21 mouse cellular contexts compared by ENCODE assay signal in the genomic region with DNA sequence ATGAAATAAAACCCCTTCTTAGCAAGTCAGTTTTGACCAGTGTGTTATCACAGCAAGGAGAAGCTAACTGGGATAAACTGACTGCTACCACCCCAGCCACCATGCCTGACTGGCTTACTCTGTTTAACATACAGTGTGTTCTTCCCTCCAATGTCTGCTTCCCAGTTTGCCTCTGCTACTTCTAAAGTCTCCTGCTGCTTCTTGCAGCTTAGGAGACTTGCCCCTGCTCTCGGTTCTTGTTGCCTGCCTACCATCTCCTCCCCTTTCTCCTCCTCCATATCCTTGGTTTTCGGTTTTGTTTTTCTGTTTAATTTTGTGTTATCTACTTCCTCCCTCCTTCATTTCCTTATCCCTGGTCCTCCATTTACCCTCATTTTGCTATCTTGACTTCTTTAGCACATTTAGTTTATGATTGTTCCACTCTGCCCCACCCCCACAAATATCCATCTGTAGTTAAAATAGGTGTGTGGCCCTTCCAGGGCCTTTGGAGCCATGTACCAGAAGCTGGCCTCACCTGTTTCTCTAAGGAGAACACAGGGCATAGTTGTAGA.
DNase-seq lines count a peak whose midpoint lies in the region; ATAC-seq and TF ChIP-seq lines count a peak whose summit lies in the region.
"Had no signal": no experiment of that assay in that cellular context is flagged by ENCODE, and none has a peak within 500 bp of the region (broad histone marks: within the 10 kb centered on the region; RNA-seq: fewer than 3 reads in every experiment).

No protein-coding gene starts in this region.

- no peak for TF ChIP-seq POLR2A in heart, adult 2 months (IDR thresholded peaks at IDR 0.05; ENCODE audit: insufficient read depth, low read depth, low read length)

- H3K27me3 ChIP-seq in heart, adult 2 months (ENCODE audit: control insufficient read depth, insufficient read depth, low read length): no peaks in the 10 kb centered on the region
- H3K27me3 ChIP-seq in kidney, postnatal 0 days (ENCODE audit: insufficient read depth, low read length): no peaks in the 10 kb centered on the region
- H3K27me3 ChIP-seq in kidney, embryonic 14.5 days (ENCODE audit: control insufficient read depth, insufficient read depth, low read length): no peaks in the 10 kb centered on the region
- no peaks in the 10 kb centered on the region for H3K27me3 ChIP-seq in heart, embryonic 15.5 days
- H3K27me3 ChIP-seq: forebrain, embryonic 13.5 days; limb, embryonic 15.5 days; stomach, embryonic 15.5 days had no signal

- TF ChIP-seq EP300 in heart, adult 2 months (IDR thresholded peaks at IDR 0.05; ENCODE audit: insufficient read depth, low read depth, low read length): no peak

- H3K4me2 ChIP-seq in kidney, postnatal 0 days (ENCODE audit: low read length): no peak overlapping the region
- no peak overlapping the region for H3K4me2 ChIP-seq in kidney, embryonic 14.5 days (replicated peaks; ENCODE audit: low read depth, low read length)
- H3K4me2 ChIP-seq in heart, embryonic 15.5 days: no peak overlapping the region
- H3K4me2 ChIP-seq: forebrain, embryonic 13.5 days; limb, embryonic 15.5 days; stomach, embryonic 15.5 days had no signal

- H3K36me3 ChIP-seq in heart, adult 2 months (ENCODE audit: control insufficient read depth, insufficient read depth, low read length): no peaks in the 10 kb centered on the region; the same call in 1 of the 2 replicates
- no peaks in the 10 kb centered on the region for H3K36me3 ChIP-seq in kidney, postnatal 0 days (ENCODE audit: insufficient read depth, low read length)
- no peaks in the 10 kb centered on the region for H3K36me3 ChIP-seq in kidney, embryonic 14.5 days (ENCODE audit: control insufficient read depth, insufficient read depth, low read length)
- H3K36me3 ChIP-seq in heart, embryonic 15.5 days: no peaks in the 10 kb centered on the region
- H3K36me3 ChIP-seq: limb, embryonic 15.5 days; midbrain, embryonic 10.5 days; stomach, embryonic 15.5 days had no signal

- ATAC-seq in kidney, postnatal 0 days (replicated peaks; ENCODE audit: low FRiP score, low read depth): no peak
- ATAC-seq in kidney, embryonic 14.5 days (ENCODE audit: low FRiP score, low TSS enrichment): no peak
- 0 out of 2 replicates have a peak, but pooled peaks have one; percentile 12 for ATAC-seq in heart, embryonic 15.5 days (replicated peaks; ENCODE audit: insufficient number of reproducible peaks, insufficient read depth, low FRiP score, low read depth)
- ATAC-seq in megakaryocyte-erythroid progenitor cell, adult 5-6 weeks (replicated peaks; ENCODE audit: low FRiP score, low TSS enrichment, poor library complexity, severe bottlenecking): 0 out of 2 replicates have a peak, but pooled peaks have one; percentile 42
- ATAC-seq in inflammation-experienced regulatory T-cells, adult 6 months: no peak
- ATAC-seq: forebrain, embryonic 13.5 days; liver, postnatal 0 days had no signal

- 65% methylated on average over 2 of the region's 2 CpGs for WGBS in heart, adult 2 months
- 41% methylated on average over 2 of the region's 2 CpGs for WGBS in kidney, postnatal 0 days
- WGBS in kidney, embryonic 14.5 days: 40% methylated on average over 2 of the region's 2 CpGs
- WGBS in heart, embryonic 15.5 days: 49% methylated on average over 2 of the region's 2 CpGs

- intact Hi-C loops in heart, adult 2 months (cut with DNase I): loop anchor here (2.0 kb wide), 1 partner anchor 38 kb away; no protein-coding TSS in a partner anchor
- intact Hi-C loops in heart, postnatal 14 days (cut with DNase I): no loop called here

- peaks cover 26% of the 10 kb centered on the region for H3K4me1 ChIP-seq in heart, adult 2 months (ENCODE audit: control insufficient read depth, insufficient read depth, low read length)
- peaks cover 8% of the 10 kb centered on the region; the same call in 1 of the 2 replicates for H3K4me1 ChIP-seq in kidney, postnatal 0 days (replicated peaks; ENCODE audit: insufficient read depth, low read length)
- H3K4me1 ChIP-seq in kidney, embryonic 14.5 days (ENCODE audit: control insufficient read depth, insufficient read depth, low read length): peaks cover 14% of the 10 kb centered on the region; the same call in 1 of the 2 replicates
- peaks cover 12% of the 10 kb centered on the region for H3K4me1 ChIP-seq in heart, embryonic 15.5 days (replicated peaks)

- DNase-seq in heart, adult 2 months: peak in 1 of 2 experiments; percentile 13
- no peak for DNase-seq in heart, postnatal 14 days
- DNase-seq in kidney, postnatal 0 days (ENCODE audit: low spot score): no peak
- DNase-seq in lung, adult 18-20 months: no peak
- DNase-seq: adrenal gland, adult 2 months; cerebellum, adult 8-10 months; gastrocnemius, postnatal 14 days; kidney, postnatal 10 days; layer of hippocampus, postnatal 36 days; liver, postnatal 0 days; right cerebral cortex, postnatal 25 days had no signal

- H3K9ac ChIP-seq in heart, adult 2 months (ENCODE audit: low read depth, low read length): no peak overlapping the region
- no peak overlapping the region for H3K9ac ChIP-seq in kidney, postnatal 0 days (ENCODE audit: low read depth, low read length)
- H3K9ac ChIP-seq in kidney, embryonic 14.5 days (ENCODE audit: low read depth, low read length): no peak overlapping the region
- no peak overlapping the region for H3K9ac ChIP-seq in heart, embryonic 15.5 days
- H3K9ac ChIP-seq: forebrain, embryonic 13.5 days; limb, embryonic 15.5 days; liver, postnatal 0 days; stomach, embryonic 15.5 days had no signal

- peak overlapping the region; percentile 48 for H3K27ac ChIP-seq in heart, adult 2 months
- peak overlapping the region; percentile 19; the same call in 1 of the 2 replicates for H3K27ac ChIP-seq in kidney, postnatal 0 days
- H3K27ac ChIP-seq in kidney, embryonic 14.5 days (ENCODE audit: low read depth, low read length): no peak overlapping the region
- H3K27ac ChIP-seq in heart, embryonic 15.5 days: peak overlapping the region; percentile 50
- H3K27ac ChIP-seq: forebrain, embryonic 13.5 days; layer of hippocampus, adult 2 months; limb, embryonic 15.5 days; midbrain, embryonic 10.5 days; stomach, embryonic 15.5 days had no signal

- no peak for TF ChIP-seq CTCF in heart, adult 2 months (IDR thresholded peaks at IDR 0.05)
- no peak for TF ChIP-seq CTCF in kidney, postnatal 0 days (IDR thresholded peaks at IDR 0.05; ENCODE audit: low read depth)

- H3K4me3 ChIP-seq in heart, adult 2 months: no peak overlapping the region
- H3K4me3 ChIP-seq in kidney, postnatal 0 days (replicated peaks; ENCODE audit: low read depth, low read length): no peak overlapping the region
- no peak overlapping the region for H3K4me3 ChIP-seq in kidney, embryonic 14.5 days (ENCODE audit: low read length)
- no peak overlapping the region for H3K4me3 ChIP-seq in heart, embryonic 15.5 days
- H3K4me3 ChIP-seq: erythroblast, embryonic 14.5 days; forebrain, embryonic 13.5 days; layer of hippocampus, adult 2 months; limb, embryonic 15.5 days; midbrain, embryonic 10.5 days; stomach, embryonic 15.5 days had no signal

- H3K9me3 ChIP-seq in kidney, postnatal 0 days (replicated peaks; ENCODE audit: low read length): no peaks in the 10 kb centered on the region
- H3K9me3 ChIP-seq in kidney, embryonic 14.5 days (ENCODE audit: control insufficient read depth, low read length): no peaks in the 10 kb centered on the region
- no peaks in the 10 kb centered on the region for H3K9me3 ChIP-seq in heart, embryonic 15.5 days (replicated peaks)
- H3K9me3 ChIP-seq: forebrain, embryonic 13.5 days; limb, embryonic 15.5 days; midbrain, embryonic 10.5 days; stomach, embryonic 15.5 days had no signal

- H3K79me2 ChIP-seq in heart, adult 2 months (replicated peaks; ENCODE audit: control insufficient read depth, insufficient read depth, low read length): no peaks in the 10 kb centered on the region

Comparison
In these comparisons a context has a peak if more than half of its experiments do, and no peak if none do; other contexts are left out.
1. ATAC-seq: peak in heart, embryonic 15.5 days (single experiment) and megakaryocyte-erythroid progenitor cell, adult 5-6 weeks (single experiment); none in kidney, postnatal 0 days (single experiment), kidney, embryonic 14.5 days (single experiment) and inflammation-experienced regulatory T-cells, adult 6 months (single experiment).